Mouse (Mus musculus) midbrain, postnatal 0 days (tissue): ENCODE measurements around the gene Setd5. TPM values are rescaled to one million over a fixed set of nuclear protein-coding genes. Genes with fewer than 3 reads are reported as not detected.

Experiments
- ATAC-seq: fragments of 200-750 bp; cut with Nextera tagmentation; 2 replicates; pipeline ENCODE4 v1.8.0; 2017; ENCODE audit warnings: moderate number of reproducible peaks, mild to moderate bottlenecking, moderate TSS enrichment, moderate library complexity; ENCODE audit not compliant: low FRiP score
- DNase-seq: peaks from one replicate; pipeline ENCODE4 v3.0.0-alpha.2; 2015; ENCODE audit warnings: low spot score
- H3K27ac ChIP-seq: fragments of 300-500 bp; sonication (generic); 2 replicates; pipeline ENCODE4 v1.5.1; 2014; ENCODE audit warnings: low read depth, mild to moderate bottlenecking, low read length, mixed read lengths
- H3K27me3 ChIP-seq: fragments of 300-500 bp; sonication (generic); 2 replicates; pipeline ENCODE4 v1.6.1; 2014; ENCODE audit warnings: low read length, control low read depth, mixed read lengths; ENCODE audit not compliant: insufficient read depth
- H3K36me3 ChIP-seq: fragments of 300-500 bp; sonication (generic); 2 replicates; pipeline ENCODE4 v1.6.1; 2014; ENCODE audit warnings: low read length, control low read depth, mixed read lengths; ENCODE audit not compliant: insufficient read depth
- H3K4me1 ChIP-seq: fragments of 300-500 bp; sonication (generic); 2 replicates; pipeline ENCODE4 v1.6.1; 2014; ENCODE audit warnings: mild to moderate bottlenecking, control low read depth, antibody characterized with exemption, low read length, mixed read lengths; ENCODE audit not compliant: insufficient read depth
- H3K4me2 ChIP-seq: fragments of 300-500 bp; sonication (generic); 2 replicates; pipeline ENCODE4 v1.6.1; 2014; ENCODE audit warnings: low read depth, mild to moderate bottlenecking, low read length, mixed read lengths; ENCODE audit not compliant: poor library complexity, severe bottlenecking
- H3K4me3 ChIP-seq: fragments of 300-500 bp; sonication (generic); 2 replicates; pipeline ENCODE4 v1.5.1; 2014; ENCODE audit warnings: low read depth, mild to moderate bottlenecking, low read length, moderate library complexity
- H3K9ac ChIP-seq: fragments of 300-500 bp; sonication (generic); replicated peaks from 2 replicates; pipeline ENCODE4 v1.6.1; 2014; ENCODE audit warnings: mild to moderate bottlenecking, low read length, moderate library complexity, mixed read lengths; ENCODE audit not compliant: poor library complexity, severe bottlenecking
- H3K9me3 ChIP-seq: fragments of 300-500 bp; sonication (generic); 2 replicates; pipeline ENCODE4 v1.6.1; 2016; ENCODE audit warnings: low read length, control low read depth
- CTCF ChIP-seq: IDR thresholded peaks from 2 replicates; pipeline ENCODE4 v1.5.1; 2016; ENCODE audit warnings: antibody characterized with exemption, mild to moderate bottlenecking
- WGBS: fragments of 180-500 bp; shearing (Covaris S2); extraction: QIAGEN DNeasy Blood & Tissue Kit; methylation state at CpG from one replicate; pipeline ENCODE4 v1.1.7; 2014; 5-methylcytosine and 5-hydroxymethylcytosine counted together
- polyA plus RNA-seq: library from polyadenylated mRNA; unstranded; fragments of >200 nt; fragmentation: Nextera tagmentation; extraction: Ambion mirVana; gene quantifications from 2 replicates; pipeline ENCODE4 v1.2.1, GENCODE M21; 2015
- total RNA-seq: library from RNA; depleted of rRNA; stranded (reverse); fragments of >200 nt; gene quantifications from 2 replicates; pipeline ENCODE4 v1.2.3, GENCODE M21; 2014

Gene Setd5
- total and polyA plus RNA-seq, 2 experiments from 2014 or later, result 50.6 to 103 TPM

- TF ChIP-seq CTCF, result no peak
- no peaks in the 10 kb centered on the region for H3K4me1 ChIP-seq
- H3K27me3 ChIP-seq, result no peaks in the 10 kb centered on the region
- H3K9ac ChIP-seq, result no peak overlapping the region
- DNase-seq, result no peak
- no peak overlapping the region for H3K27ac ChIP-seq
- ATAC-seq, result no peak
- H3K4me2 ChIP-seq, result no peak overlapping the region
- no peak overlapping the region for H3K4me3 ChIP-seq
- 93% methylated on average over 2 of the region's 2 CpGs for WGBS
- no peaks in the 10 kb centered on the region for H3K9me3 ChIP-seq
- no peaks in the 10 kb centered on the region for H3K36me3 ChIP-seq
Observed at GRCm38 (mm10) chr6:113033185-113033584, 44.0 kb upstream of the Setd5 start.

GRCm38 (mm10) chr6:113034466-113034865 lies 42.7 kb upstream of the Setd5 start:
- no peak for DNase-seq
- H3K4me3 ChIP-seq, result no peak overlapping the region
- TF ChIP-seq CTCF, result no peak
- H3K9ac ChIP-seq, result no peak overlapping the region
- no peak overlapping the region for H3K4me2 ChIP-seq
- H3K9me3 ChIP-seq, result no peaks in the 10 kb centered on the region
- no peaks in the 10 kb centered on the region for H3K36me3 ChIP-seq
- H3K27me3 ChIP-seq, result no peaks in the 10 kb centered on the region
- WGBS, result 84% methylated on average over 6 of the region's 6 CpGs
- no peak for ATAC-seq
- H3K4me1 ChIP-seq, result 0 out of 2 replicates have a peak, but pooled peaks cover 3% of the 10 kb centered on the region
- no peak overlapping the region for H3K27ac ChIP-seq

- DNase-seq (no peak), ATAC-seq (no peak)
- Histone ChIP-seq H3K9me3 (no peaks in the 10 kb centered on the region), H3K36me3 (no peaks in the 10 kb centered on the region), H3K27ac (no peak overlapping the region), H3K9ac (no peak overlapping the region), H3K4me3 (no peak overlapping the region), H3K4me1 (0 out of 2 replicates have a peak, but pooled peaks cover 3% of the 10 kb centered on the region), H3K27me3 (no peaks in the 10 kb centered on the region), H3K4me2 (no peak overlapping the region)
- TF ChIP-seq CTCF, result peak; percentile 29
- WGBS, result 73% methylated on average over 4 of the region's 4 CpGs
Observed at GRCm38 (mm10) chr6:113036463-113037175, 40.5 kb upstream of the Setd5 start.

DNA sequence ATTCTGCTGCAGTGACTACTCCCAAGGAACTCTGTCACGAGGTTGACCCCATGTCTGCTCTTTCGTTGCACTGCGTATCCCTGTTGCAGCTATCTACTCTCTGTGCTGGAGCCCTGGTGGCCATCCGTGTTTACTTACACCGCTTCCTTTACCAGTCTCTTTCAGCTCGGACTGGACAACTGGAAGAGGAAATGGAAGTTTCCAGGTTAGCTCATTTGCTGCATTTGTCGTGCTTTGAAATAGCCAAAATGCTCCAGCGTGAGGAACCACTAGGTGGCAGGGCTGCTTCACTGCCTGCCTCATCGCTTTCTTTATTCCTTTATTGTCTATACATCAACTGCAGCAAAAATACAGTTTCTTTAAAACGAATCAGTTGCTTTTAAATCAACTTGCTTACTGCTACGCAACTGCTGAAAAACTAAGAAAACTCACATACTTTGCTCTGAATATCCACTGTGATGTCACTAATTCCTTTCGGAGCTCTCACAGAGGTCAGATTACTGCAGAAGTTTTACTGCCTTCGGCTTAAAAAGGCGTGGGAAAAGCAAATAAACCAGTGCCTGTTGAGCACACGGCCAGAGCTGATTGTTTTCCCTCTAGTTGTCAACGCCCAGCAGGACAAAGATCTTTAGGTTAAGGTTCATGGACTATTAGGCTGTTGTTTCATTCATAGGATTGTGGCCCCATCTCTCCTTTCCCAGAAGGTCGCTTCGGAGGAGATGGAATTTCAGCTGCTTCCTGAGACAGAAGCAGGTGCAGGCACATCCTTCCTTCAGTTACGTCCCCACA lies 39.0 kb upstream of the Setd5 start:
- no peaks in the 10 kb centered on the region for H3K9me3 ChIP-seq
- ATAC-seq (no peak), DNase-seq (peak; percentile 78)
- 0 out of 2 replicates have a peak, but pooled peaks cover 3% of the 10 kb centered on the region for H3K4me1 ChIP-seq
- 11% methylated on average over 19 of the region's 19 CpGs for WGBS
- 0 out of 2 replicates have a peak overlapping the region, but pooled peaks have one; percentile 18 for H3K27ac ChIP-seq
- H3K4me2 ChIP-seq, result peak overlapping the region; percentile 36
- peak; percentile 95 for TF ChIP-seq CTCF
- no peaks in the 10 kb centered on the region for H3K36me3 ChIP-seq
- no peak overlapping the region for H3K4me3 ChIP-seq
- no peak overlapping the region for H3K9ac ChIP-seq
- no peaks in the 10 kb centered on the region for H3K27me3 ChIP-seq

DNA sequence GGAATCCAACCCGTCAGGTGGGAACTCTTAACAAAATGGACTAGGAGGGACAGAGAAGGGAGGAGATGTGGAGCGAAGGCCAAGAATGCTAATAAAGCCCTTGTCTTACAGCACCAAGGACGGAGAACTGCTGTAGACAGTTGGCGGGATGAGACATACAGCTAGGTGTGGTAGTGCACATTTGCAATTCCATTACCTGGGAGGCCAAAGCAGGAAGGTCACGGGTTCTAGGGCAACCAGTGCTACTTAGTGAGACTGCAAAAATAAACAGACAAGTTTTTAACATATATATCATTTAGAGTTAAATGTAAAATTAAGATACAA lies 38.5 kb upstream of the Setd5 start:
- Histone ChIP-seq H3K9me3 (no peaks in the 10 kb centered on the region), H3K9ac (no peak overlapping the region), H3K4me2 (peak overlapping the region; percentile 36), H3K27me3 (no peaks in the 10 kb centered on the region), H3K27ac (0 out of 2 replicates have a peak overlapping the region, but pooled peaks have one; percentile 18), H3K36me3 (no peaks in the 10 kb centered on the region), H3K4me1 (0 out of 2 replicates have a peak, but pooled peaks cover 3% of the 10 kb centered on the region), H3K4me3 (no peak overlapping the region)
- DNase-seq (no peak), ATAC-seq (no peak)
- TF ChIP-seq CTCF, result no peak
- 56% methylated on average over 5 of the region's 5 CpGs for WGBS

DNA sequence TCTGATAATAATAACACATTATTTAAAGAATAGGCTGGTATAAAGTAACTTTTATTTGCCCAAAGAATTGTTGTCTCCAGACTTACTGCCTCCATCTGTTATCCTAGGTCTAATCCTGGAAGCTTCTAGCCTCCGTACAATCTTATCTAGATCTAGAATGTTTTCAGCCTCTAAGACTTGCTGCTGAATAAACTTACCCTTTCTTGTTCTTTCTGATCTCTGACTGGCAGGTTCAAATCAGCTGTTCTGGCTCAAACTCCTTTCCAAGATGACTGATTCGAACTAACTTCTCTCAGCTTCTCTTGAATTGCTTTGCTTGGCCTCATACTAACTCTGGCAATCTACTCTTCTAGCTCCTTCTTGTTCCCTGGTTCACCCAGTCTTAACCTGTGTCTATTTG lies 36.8 kb upstream of the Setd5 start:
- no peaks in the 10 kb centered on the region for H3K36me3 ChIP-seq
- DNase-seq (no peak), ATAC-seq (no peak)
- 96% methylated on average over 2 of the region's 2 CpGs for WGBS
- no peak overlapping the region for H3K4me3 ChIP-seq
- H3K27ac ChIP-seq, result no peak overlapping the region
- no peaks in the 10 kb centered on the region for H3K9me3 ChIP-seq
- no peak overlapping the region for H3K9ac ChIP-seq
- no peaks in the 10 kb centered on the region for H3K27me3 ChIP-seq
- H3K4me1 ChIP-seq, result 0 out of 2 replicates have a peak, but pooled peaks cover 3% of the 10 kb centered on the region
- H3K4me2 ChIP-seq, result no peak overlapping the region
- no peak for TF ChIP-seq CTCF
